8 mouse cellular contexts compared by ENCODE assay signal in the genomic region with DNA sequence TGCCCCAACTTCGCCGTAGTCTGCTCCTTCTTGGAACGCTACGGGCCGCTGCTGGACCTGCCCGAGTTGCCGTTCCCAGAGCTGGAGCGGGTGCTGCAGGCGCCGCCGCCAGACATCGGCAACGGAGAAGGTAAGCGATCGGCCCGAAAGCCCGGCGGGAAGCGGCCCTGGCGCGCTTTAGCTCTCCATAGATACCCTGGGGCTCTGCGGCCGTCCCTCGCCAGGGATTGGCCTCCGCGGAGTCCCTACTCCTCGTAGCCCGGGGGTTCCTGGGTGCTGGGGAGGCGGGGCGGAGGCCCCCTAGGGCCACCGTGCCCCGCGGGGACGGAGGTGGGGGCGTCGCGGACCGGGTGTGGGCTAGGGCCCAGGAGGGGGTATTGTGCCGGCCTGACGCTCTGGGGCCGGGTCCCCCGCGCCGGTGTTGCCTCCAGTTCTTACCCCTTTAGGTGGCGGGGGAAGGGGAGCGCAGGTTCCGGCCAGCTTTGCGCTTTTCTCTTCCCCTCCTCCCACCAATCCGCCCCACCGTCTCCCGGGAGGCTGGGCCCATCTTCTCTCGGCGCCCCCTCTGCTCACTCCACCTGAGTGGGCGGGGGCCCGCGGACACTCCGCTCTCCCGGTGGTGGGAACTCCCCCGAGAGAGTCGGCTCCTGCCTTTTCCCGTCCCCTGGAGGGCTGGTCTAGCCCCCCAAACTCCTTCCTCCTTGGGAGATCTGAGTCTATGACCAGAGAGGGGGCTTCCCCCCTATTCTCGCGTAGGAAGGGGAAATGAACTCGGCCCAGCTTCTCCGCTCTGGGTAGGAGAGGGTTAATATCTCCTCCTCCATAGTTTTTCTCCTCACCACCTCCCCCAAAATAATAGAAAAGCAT. TPM values are rescaled to one million over a fixed set of nuclear protein-coding genes. Genes with fewer than 3 reads are reported as not detected.
A peak's percentile ranks its signal among the peaks of the same experiment; 100 is the strongest.
DNase-seq lines count a peak whose midpoint lies in the region; ATAC-seq and TF ChIP-seq lines count a peak whose summit lies in the region.

No protein-coding gene starts in this region.

- no peaks in the 10 kb centered on the region; the same call in 1 of the 2 replicates for H3K4me1 ChIP-seq in bone marrow, adult 2 months (ENCODE audit: control insufficient read depth, insufficient read depth, low read length)
- peaks cover 21% of the 10 kb centered on the region for H3K4me1 ChIP-seq in heart, embryonic 13.5 days
- H3K4me1 ChIP-seq in liver, embryonic 14.5 days (replicated peaks; ENCODE audit: control insufficient read depth in 2 of 2, insufficient read depth in 2 of 2, low read length in 1 of 2), result peaks cover 6 to 7% of the 10 kb centered on the region in 2 experiments
- peaks cover 7% of the 10 kb centered on the region for H3K4me1 ChIP-seq in stomach, embryonic 16.5 days (ENCODE audit: control insufficient read depth, insufficient read depth, low read length)

- 1% methylated on average over 65 of the region's 65 CpGs for WGBS in bone marrow, adult 2 months
- 0% methylated on average over 64 of the region's 65 CpGs for WGBS in heart, embryonic 13.5 days
- WGBS in liver, embryonic 14.5 days (ENCODE audit: insufficient replicate concordance), result under 1% methylated on average over 50 of the region's 65 CpGs
- under 1% methylated on average over 65 of the region's 65 CpGs for WGBS in stomach, embryonic 16.5 days

- ATAC-seq in CD4-positive, CD25-positive, alpha-beta regulatory T cell, adult 4 months, result peak; percentile 8
- ATAC-seq in erythroid progenitor cell, adult 5-6 weeks (replicated peaks; ENCODE audit: low FRiP score, poor library complexity, severe bottlenecking), result peak; percentile 15
- ATAC-seq in heart, embryonic 13.5 days (ENCODE audit: extremely low read depth, insufficient number of reproducible peaks, low FRiP score, low TSS enrichment), result peak; percentile 57
- peak; percentile 49 for ATAC-seq in liver, embryonic 14.5 days (ENCODE audit: insufficient read depth)
- peak; percentile 23 for ATAC-seq in stomach, embryonic 16.5 days (ENCODE audit: insufficient read depth, low FRiP score)

- H3K4me2 ChIP-seq in heart, embryonic 13.5 days, result peak overlapping the region; percentile 85
- peak overlapping the region; percentile 98 for H3K4me2 ChIP-seq in liver, embryonic 14.5 days (ENCODE audit: low read depth)
- H3K4me2 ChIP-seq in stomach, embryonic 16.5 days (ENCODE audit: low read depth, low read length), result peak overlapping the region; percentile 67

- no peak for TF ChIP-seq EP300 in liver, embryonic 14.5 days (IDR thresholded peaks at IDR 0.05; ENCODE audit: low read depth)

- no peak for TF ChIP-seq POLR2A in bone marrow, adult 2 months (IDR thresholded peaks at IDR 0.05; ENCODE audit: borderline replicate concordance, control insufficient read depth, low read depth, low read length)

- 0 out of 2 replicates have a peak, but pooled peaks cover 5% of the 10 kb centered on the region for H3K9me3 ChIP-seq in heart, embryonic 13.5 days
- no peaks in the 10 kb centered on the region for H3K9me3 ChIP-seq in liver, embryonic 14.5 days (ENCODE audit: control insufficient read depth, low read length)
- H3K9me3 ChIP-seq in stomach, embryonic 16.5 days (replicated peaks; ENCODE audit: control insufficient read depth, low read length), result no peaks in the 10 kb centered on the region

- H3K9ac ChIP-seq in heart, embryonic 13.5 days, result peak overlapping the region; percentile 100
- H3K9ac ChIP-seq in liver, embryonic 14.5 days (replicated peaks), result peak overlapping the region; percentile 96
- peak overlapping the region; percentile 100 for H3K9ac ChIP-seq in stomach, embryonic 16.5 days (ENCODE audit: low read length)

- H3K27me3 ChIP-seq in heart, embryonic 13.5 days (replicated peaks), result no peaks in the 10 kb centered on the region
- H3K27me3 ChIP-seq in liver, embryonic 14.5 days (ENCODE audit: control insufficient read depth, insufficient read depth, low read length), result no peaks in the 10 kb centered on the region
- no peaks in the 10 kb centered on the region for H3K27me3 ChIP-seq in stomach, embryonic 16.5 days (ENCODE audit: control insufficient read depth, insufficient read depth, low read length)

- H3K36me3 ChIP-seq in heart, embryonic 13.5 days, result peaks cover 4% of the 10 kb centered on the region; the same call in 1 of the 2 replicates
- H3K36me3 ChIP-seq in liver, embryonic 14.5 days (replicated peaks; ENCODE audit: control insufficient read depth, insufficient read depth, low read depth), result no peaks in the 10 kb centered on the region
- no peaks in the 10 kb centered on the region for H3K36me3 ChIP-seq in stomach, embryonic 16.5 days (ENCODE audit: control insufficient read depth, insufficient read depth, low read length)

- TF ChIP-seq CTCF in bone marrow, adult 2 months (IDR thresholded peaks at IDR 0.05; ENCODE audit: control insufficient read depth, insufficient read depth, low read length), result no peak
- no peak for TF ChIP-seq CTCF in liver, embryonic 14.5 days (IDR thresholded peaks at IDR 0.05; ENCODE audit: low read depth)

- peak overlapping the region; percentile 89 for H3K4me3 ChIP-seq in bone marrow, adult 2 months (replicated peaks; ENCODE audit: control insufficient read depth, low read depth, low read length)
- H3K4me3 ChIP-seq in heart, embryonic 13.5 days, result peak overlapping the region; percentile 100
- peak overlapping the region; percentile 91 to 100 for H3K4me3 ChIP-seq in liver, embryonic 14.5 days (ENCODE audit: insufficient read depth in 1 of 2, low read depth in 2 of 2, low read length in 2 of 2)
- H3K4me3 ChIP-seq in stomach, embryonic 16.5 days (replicated peaks; ENCODE audit: low read length), result peak overlapping the region; percentile 100

- DNase-seq in kidney, postnatal 10 days, result peak; percentile 66
- DNase-seq in liver, embryonic 14.5 days (ENCODE audit: low read depth in 3 of 3, low spot score in 3 of 3), result peak; percentile 4 to 44 (median 22)
- DNase-seq in neural tube, embryonic 10.5 days (ENCODE audit: extremely low spot score, low spot score), result peak; percentile 82

- H3K27ac ChIP-seq in bone marrow, adult 2 months (ENCODE audit: control insufficient read depth, insufficient read depth, low read depth, low read length, poor library complexity), result peak overlapping the region; percentile 96
- peak overlapping the region; percentile 98 for H3K27ac ChIP-seq in heart, embryonic 13.5 days (replicated peaks)
- H3K27ac ChIP-seq in liver, embryonic 14.5 days, result peak overlapping the region; percentile 83
- H3K27ac ChIP-seq in stomach, embryonic 16.5 days (ENCODE audit: low read length), result peak overlapping the region; percentile 98

RNA-seq across cellular contexts. Expression of a gene that starts 0.5 kb away (rescaled TPM):
- polyA plus RNA-seq in CD4-positive, CD25-positive, alpha-beta regulatory T cell, adult 4 months (2017; shearing (Covaris generic)), result 10 to 100 TPM; 25.3 to 27.5 TPM
- polyA plus RNA-seq in bone marrow, adult 2 months (2011; ENCODE audit: insufficient read depth, insufficient read length, low replicate concordance, missing spikeins), result 7.0 and 14.2 TPM in 2 replicates
- total RNA-seq in erythroid progenitor cell, adult 5-6 weeks (2015; ENCODE audit: low replicate concordance), result 19.8 and 21.8 TPM in 2 replicates
- 39.3 and 46.8 TPM in 2 replicates for total RNA-seq in erythroid progenitor cell, adult 5-6 weeks (2017; ENCODE audit: low replicate concordance)
- 11.2 and 14.0 TPM in 2 replicates for polyA plus RNA-seq in heart, embryonic 13.5 days (2015; fragmentation: Nextera tagmentation; extraction: Ambion mirVana)
- 1.4 and 2.8 TPM in 2 replicates for polyA plus RNA-seq in liver, embryonic 14.5 days (2012; rRNA removed)
- polyA plus RNA-seq in liver, embryonic 14.5 days (2014; fragmentation: Nextera tagmentation; extraction: Ambion mirVana), result 4.9 and 5.0 TPM in 2 replicates
- 16.8 and 17.4 TPM in 2 replicates for polyA plus RNA-seq in stomach, embryonic 16.5 days (2015; fragmentation: Nextera tagmentation; extraction: Ambion mirVana)

RNA-seq across cellular contexts. Expression of a gene that starts 0.9 kb away (rescaled TPM):
- polyA plus RNA-seq in CD4-positive, CD25-positive, alpha-beta regulatory T cell, adult 4 months (2017; shearing (Covaris generic)), result 10 to 100 TPM; 55.0 to 55.1 TPM
- 6.3 and 19.7 TPM in 2 replicates for polyA plus RNA-seq in bone marrow, adult 2 months (2011; ENCODE audit: insufficient read depth, insufficient read length, low replicate concordance, missing spikeins)
- 14.8 and 24.7 TPM in 2 replicates for total RNA-seq in erythroid progenitor cell, adult 5-6 weeks (2015; ENCODE audit: low replicate concordance)
- 7.9 and 8.7 TPM in 2 replicates for total RNA-seq in erythroid progenitor cell, adult 5-6 weeks (2017; ENCODE audit: low replicate concordance)
- 36.4 and 39.7 TPM in 2 replicates for polyA plus RNA-seq in heart, embryonic 13.5 days (2015; fragmentation: Nextera tagmentation; extraction: Ambion mirVana)
- 7.7 and 9.9 TPM in 2 replicates for polyA plus RNA-seq in liver, embryonic 14.5 days (2012; rRNA removed)
- polyA plus RNA-seq in liver, embryonic 14.5 days (2014; fragmentation: Nextera tagmentation; extraction: Ambion mirVana), result 16.0 and 16.4 TPM in 2 replicates
- 54.4 and 63.1 TPM in 2 replicates for polyA plus RNA-seq in stomach, embryonic 16.5 days (2015; fragmentation: Nextera tagmentation; extraction: Ambion mirVana)

Comparison
In these comparisons a context has a peak if more than half of its experiments do, and no peak if none do; other contexts are left out.
1. Peak in every context shown above with its lines: DNase-seq, ATAC-seq, H3K4me3 ChIP-seq and H3K27ac ChIP-seq.
2. DNase-seq: peak in every context shown above with its lines; median percentile 82 in neural tube, embryonic 10.5 days; 66 in kidney, postnatal 10 days; 22 in liver, embryonic 14.5 days.